Mouse (Mus musculus): Measurements from ENCODE around the gene Slc9a8. TPM values are rescaled to one million over a fixed set of nuclear protein-coding genes. Genes with fewer than 3 reads are reported as not detected.
A peak's percentile ranks its signal among the peaks of the same experiment; 100 is the strongest.

Gene Slc9a8
- polyA plus RNA-seq, 1 experiment from 2014 or later = 14.9 TPM

DNA sequence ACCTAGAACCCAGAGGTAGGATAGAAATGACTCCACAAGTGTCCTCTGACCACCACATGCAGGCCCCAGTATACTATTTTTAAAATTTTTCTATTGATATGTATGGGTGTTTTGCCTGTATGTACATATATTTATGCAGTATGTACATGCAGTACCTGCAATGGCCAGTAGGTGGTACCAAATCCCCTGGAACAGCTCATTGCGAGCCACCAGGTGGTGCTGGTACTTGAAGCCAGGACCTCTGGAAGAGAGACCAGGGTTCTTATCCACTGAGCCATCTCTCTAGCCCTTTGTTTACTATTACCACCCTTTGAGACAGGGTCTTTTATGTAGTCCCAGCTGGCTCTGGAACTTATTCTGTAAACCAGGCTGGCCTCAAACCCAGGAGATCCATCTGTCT is 2.3 kb upstream of the Slc9a8 start:
- H3K4me3 ChIP-seq (ENCODE audit: low read depth, low read length) = no peak overlapping the region
- ATAC-seq = no peak
- 48% methylated on average over 1 of the region's 1 CpGs for WGBS
- no peak overlapping the region for H3K9ac ChIP-seq (ENCODE audit: low read depth, low read length)
- TF ChIP-seq CTCF (IDR thresholded peaks at IDR 0.05; ENCODE audit: low read depth) = peak; percentile 96
- peaks cover 7% of the 10 kb centered on the region; the same call in 1 of the 2 replicates for H3K4me1 ChIP-seq (replicated peaks; ENCODE audit: control insufficient read depth, insufficient read depth, low read length)
- H3K36me3 ChIP-seq (ENCODE audit: control insufficient read depth, insufficient read depth) = peaks cover 4% of the 10 kb centered on the region; the same call in 1 of the 2 replicates
- H3K4me2 ChIP-seq (replicated peaks; ENCODE audit: low read depth) = no peak overlapping the region
- no peaks in the 10 kb centered on the region for H3K9me3 ChIP-seq (ENCODE audit: control insufficient read depth)
- H3K27me3 ChIP-seq (replicated peaks; ENCODE audit: control insufficient read depth, insufficient read depth, low read length) = no peaks in the 10 kb centered on the region
- no peak overlapping the region for H3K27ac ChIP-seq (ENCODE audit: low read depth, low read length)

DNA sequence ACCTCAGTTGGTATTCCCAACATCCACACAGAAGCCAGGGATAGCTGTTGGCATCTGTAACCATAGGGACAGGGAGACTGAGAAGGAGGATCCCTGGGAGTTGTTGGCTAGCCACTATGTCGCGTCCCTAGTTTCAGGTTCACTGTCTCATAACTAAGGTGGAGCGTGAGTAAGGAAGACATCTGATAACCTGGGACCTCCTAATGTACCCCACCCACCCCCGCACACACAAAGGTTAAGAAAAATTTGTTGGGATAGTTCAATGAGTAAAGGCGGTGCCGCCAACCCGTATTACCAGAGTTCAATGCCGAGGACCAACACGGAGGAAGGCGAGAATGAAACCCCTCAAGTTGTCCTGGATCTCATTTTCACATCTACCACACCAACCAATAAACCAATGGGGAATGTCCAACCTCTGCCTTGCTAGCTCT is 686 bp upstream of the Slc9a8 start:
- H3K4me3 ChIP-seq (ENCODE audit: low read depth, low read length) = peak overlapping the region; percentile 87
- H3K9ac ChIP-seq (ENCODE audit: low read depth, low read length) = peak overlapping the region; percentile 94
- peaks cover 19% of the 10 kb centered on the region for H3K36me3 ChIP-seq (ENCODE audit: control insufficient read depth, insufficient read depth)
- ATAC-seq = no peak
- no peaks in the 10 kb centered on the region for H3K9me3 ChIP-seq (ENCODE audit: control insufficient read depth)
- peak overlapping the region; percentile 98 for H3K27ac ChIP-seq (ENCODE audit: low read depth, low read length)
- peak overlapping the region; percentile 86 for H3K4me2 ChIP-seq (replicated peaks; ENCODE audit: low read depth)
- TF ChIP-seq CTCF (IDR thresholded peaks at IDR 0.05; ENCODE audit: low read depth) = no peak
- WGBS = 14% methylated on average over 10 of the region's 10 CpGs
- no peaks in the 10 kb centered on the region for H3K27me3 ChIP-seq (replicated peaks; ENCODE audit: control insufficient read depth, insufficient read depth, low read length)
- peaks cover 7% of the 10 kb centered on the region; the same call in 1 of the 2 replicates for H3K4me1 ChIP-seq (replicated peaks; ENCODE audit: control insufficient read depth, insufficient read depth, low read length)

- peaks cover 32% of the 10 kb centered on the region for H3K36me3 ChIP-seq (ENCODE audit: control insufficient read depth, insufficient read depth)
- peak overlapping the region; percentile 86 for H3K4me2 ChIP-seq (replicated peaks; ENCODE audit: low read depth)
- no peak for TF ChIP-seq CTCF (IDR thresholded peaks at IDR 0.05; ENCODE audit: low read depth)
- no peaks in the 10 kb centered on the region for H3K27me3 ChIP-seq (replicated peaks; ENCODE audit: control insufficient read depth, insufficient read depth, low read length)
- H3K27ac ChIP-seq (ENCODE audit: low read depth, low read length) = peak overlapping the region; percentile 98
- peak overlapping the region; percentile 94 for H3K9ac ChIP-seq (ENCODE audit: low read depth, low read length)
- no peak for ATAC-seq
- WGBS = 7% methylated on average over 11 of the region's 11 CpGs
- no peaks in the 10 kb centered on the region for H3K9me3 ChIP-seq (ENCODE audit: control insufficient read depth)
- H3K4me1 ChIP-seq (replicated peaks; ENCODE audit: control insufficient read depth, insufficient read depth, low read length) = peaks cover 7% of the 10 kb centered on the region; the same call in 1 of the 2 replicates
- peak overlapping the region; percentile 87 for H3K4me3 ChIP-seq (ENCODE audit: low read depth, low read length)
Measured at GRCm38 (mm10) chr2:167422150-167422470, 598 bp downstream of the Slc9a8 start.

GRCm38 (mm10) chr2:167423031-167423611 is 1.6 kb downstream of the Slc9a8 start:
- Histone ChIP-seq H3K4me1 (replicated peaks; ENCODE audit: control insufficient read depth, insufficient read depth, low read length) (peaks cover 7% of the 10 kb centered on the region; the same call in 1 of the 2 replicates), H3K4me3 (ENCODE audit: low read depth, low read length) (no peak overlapping the region), H3K4me2 (replicated peaks; ENCODE audit: low read depth) (no peak overlapping the region), H3K9ac (ENCODE audit: low read depth, low read length) (no peak overlapping the region), H3K9me3 (ENCODE audit: control insufficient read depth) (no peaks in the 10 kb centered on the region), H3K27me3 (replicated peaks; ENCODE audit: control insufficient read depth, insufficient read depth, low read length) (no peaks in the 10 kb centered on the region), H3K27ac (ENCODE audit: low read depth, low read length) (no peak overlapping the region), H3K36me3 (ENCODE audit: control insufficient read depth, insufficient read depth) (peaks cover 42% of the 10 kb centered on the region)
- ATAC-seq = no peak
- no peak for TF ChIP-seq CTCF (IDR thresholded peaks at IDR 0.05; ENCODE audit: low read depth)
- WGBS = 88% methylated on average over 5 of the region's 5 CpGs

- H3K9me3 ChIP-seq (ENCODE audit: control insufficient read depth) = no peaks in the 10 kb centered on the region
- H3K27ac ChIP-seq (ENCODE audit: low read depth, low read length) = 0 out of 2 replicates have a peak overlapping the region, but pooled peaks have one; percentile 15
- H3K9ac ChIP-seq (ENCODE audit: low read depth, low read length) = no peak overlapping the region
- 81% methylated on average over 9 of the region's 9 CpGs for WGBS
- H3K4me3 ChIP-seq (ENCODE audit: low read depth, low read length) = no peak overlapping the region
- no peaks in the 10 kb centered on the region for H3K27me3 ChIP-seq (replicated peaks; ENCODE audit: control insufficient read depth, insufficient read depth, low read length)
- peaks cover 7% of the 10 kb centered on the region; the same call in 1 of the 2 replicates for H3K4me1 ChIP-seq (replicated peaks; ENCODE audit: control insufficient read depth, insufficient read depth, low read length)
- H3K36me3 ChIP-seq (ENCODE audit: control insufficient read depth, insufficient read depth) = peaks cover 47% of the 10 kb centered on the region
- no peak for ATAC-seq
- TF ChIP-seq CTCF (IDR thresholded peaks at IDR 0.05; ENCODE audit: low read depth) = peak; percentile 22; the same call in 1 of the 2 replicates
- no peak overlapping the region for H3K4me2 ChIP-seq (replicated peaks; ENCODE audit: low read depth)
Measured at GRCm38 (mm10) chr2:167424040-167424439, 2.5 kb downstream of the Slc9a8 start.

DNA sequence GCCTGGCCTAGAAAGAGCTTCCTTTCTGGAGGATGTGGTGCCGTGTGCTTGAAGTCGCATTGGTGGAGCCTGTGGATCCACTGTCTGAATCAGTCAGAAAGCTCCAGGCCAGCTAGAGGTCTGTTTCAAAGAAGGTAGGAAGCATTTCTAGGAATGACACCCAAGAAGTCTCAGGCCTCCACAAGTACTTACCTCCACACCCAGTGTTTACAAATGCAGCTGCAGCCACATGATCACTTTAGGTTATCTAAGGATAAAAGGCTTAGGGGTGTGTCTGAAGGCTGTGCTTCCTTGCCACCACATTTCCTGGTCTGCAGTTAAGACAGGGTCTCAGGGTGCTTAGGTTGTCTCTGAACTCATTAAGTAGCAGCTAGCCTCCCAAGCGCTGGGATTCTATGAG is 3.0 kb downstream of the Slc9a8 start:
- 0 out of 2 replicates have a peak overlapping the region, but pooled peaks have one; percentile 15 for H3K27ac ChIP-seq (ENCODE audit: low read depth, low read length)
- H3K36me3 ChIP-seq (ENCODE audit: control insufficient read depth, insufficient read depth) = peaks cover 50% of the 10 kb centered on the region
- TF ChIP-seq CTCF (IDR thresholded peaks at IDR 0.05; ENCODE audit: low read depth) = no peak
- H3K9me3 ChIP-seq (ENCODE audit: control insufficient read depth) = no peaks in the 10 kb centered on the region
- 94% methylated on average over 3 of the region's 3 CpGs for WGBS
- no peak overlapping the region for H3K4me3 ChIP-seq (ENCODE audit: low read depth, low read length)
- no peaks in the 10 kb centered on the region for H3K27me3 ChIP-seq (replicated peaks; ENCODE audit: control insufficient read depth, insufficient read depth, low read length)
- no peak overlapping the region for H3K9ac ChIP-seq (ENCODE audit: low read depth, low read length)
- no peak for ATAC-seq
- peaks cover 7% of the 10 kb centered on the region; the same call in 1 of the 2 replicates for H3K4me1 ChIP-seq (replicated peaks; ENCODE audit: control insufficient read depth, insufficient read depth, low read length)
- H3K4me2 ChIP-seq (replicated peaks; ENCODE audit: low read depth) = no peak overlapping the region

All from intestine, postnatal 0 days (tissue).